Mouse (Mus musculus): ENCODE measurements at regions not wholly inside any gene's neighbourhood (a gene's known extent, or its start where the extent isn't known, plus 50 kb on each side); places are given as distances from the start of the nearest gene placed in this dataset.

GRCm38 (mm10) chr3:138662625-138663024 is 79.4 kb upstream of the Tspan5 start:
- DNase-seq (ENCODE audit: low spot score in 2 of 2): no peak

- no peak for DNase-seq (ENCODE audit: low spot score in 2 of 2)
Observed at GRCm38 (mm10) chr3:138668394-138669092, 73.5 kb upstream of the Tspan5 start.

GRCm38 (mm10) chr3:138675881-138676280 is 66.1 kb upstream of the Tspan5 start:
- no peak for DNase-seq (ENCODE audit: low spot score in 2 of 2)

GRCm38 (mm10) chr3:138678351-138678750 is 63.6 kb upstream of the Tspan5 start:
- no peak for DNase-seq (ENCODE audit: low spot score in 2 of 2)

GRCm38 (mm10) chr3:138686636-138687230 is 55.3 kb upstream of the Tspan5 start:
- no peak for DNase-seq (ENCODE audit: low spot score in 2 of 2)

- no peak for DNase-seq (ENCODE audit: low spot score in 2 of 2)
Observed at GRCm38 (mm10) chr3:138688606-138689005, 53.4 kb upstream of the Tspan5 start.
